Mouse (Mus musculus) large intestine, adult 2 months (tissue): ENCODE results near the gene Gpx7. TPM values are rescaled to one million over a fixed set of nuclear protein-coding genes. Genes with fewer than 3 reads are reported as not detected.

Source experiments
- DNase-seq: peaks from one replicate; pipeline ENCODE4 v3.0.0-alpha.2; 2012; ENCODE audit warnings: low read depth, low spot score
- WGBS: fragments of 180-500 bp; shearing (Covaris S2); methylation state at CpG from one replicate; pipeline ENCODE4 v1.1.7; 2018; 5-methylcytosine and 5-hydroxymethylcytosine counted together
- polyA plus RNA-seq: library from polyadenylated mRNA; depleted of rRNA; stranded (reverse); fragments of >200 nt; gene quantifications from 2 replicates; pipeline ENCODE4 v1.2.3, GENCODE M21; 2012

The Gpx7 gene
- polyA plus RNA-seq, 1 experiment, result 9.0 TPM

- DNase-seq, result no peak
Observed at GRCm38 (mm10) chr4:108394236-108394635, 12.5 kb downstream of the Gpx7 start.

GRCm38 (mm10) chr4:108392558-108392957 lies 14.2 kb downstream of the Gpx7 start:
- WGBS, result 47% methylated on average over 2 of the region's 2 CpGs
- no peak for DNase-seq

- DNase-seq, result no peak
- 29% methylated on average over 5 of the region's 5 CpGs for WGBS
Observed at GRCm38 (mm10) chr4:108391124-108391523, 15.6 kb downstream of the Gpx7 start.

GRCm38 (mm10) chr4:108388741-108389140 lies 18.0 kb downstream of the Gpx7 start:
- no peak for DNase-seq
- WGBS, result 87% methylated on average over 3 of the region's 3 CpGs

GRCm38 (mm10) chr4:108387681-108388253 lies 19.0 kb downstream of the Gpx7 start:
- DNase-seq, result no peak
- 2% methylated on average over 18 of the region's 18 CpGs for WGBS

GRCm38 (mm10) chr4:108387106-108387505 lies 19.7 kb downstream of the Gpx7 start:
- 19% methylated on average over 4 of the region's 4 CpGs for WGBS
- no peak for DNase-seq

- WGBS, result 15% methylated on average over 1 of the region's 1 CpGs
Observed at GRCm38 (mm10) chr4:108386087-108386486, 20.7 kb downstream of the Gpx7 start.

GRCm38 (mm10) chr4:108383183-108383714 lies 23.5 kb downstream of the Gpx7 start, which contains the start of gene Shisal2a:
Gene Shisal2a, minus strand, starts transcription at chr4:108383349.
- no peak for DNase-seq
- WGBS, result 5% methylated on average over 54 of the region's 55 CpGs

More at GRCm38 (mm10) chr4:108386087-108386486, 20.7 kb downstream of the Gpx7 start:
- DNase-seq, result no peak

- no peak for DNase-seq
- WGBS, result 34% methylated on average over 1 of the region's 1 CpGs
Observed at GRCm38 (mm10) chr4:108380146-108380545, 26.6 kb downstream of the Gpx7 start.

- 91% methylated on average over 3 of the region's 3 CpGs for WGBS
Observed at GRCm38 (mm10) chr4:108379476-108379875, 27.3 kb downstream of the Gpx7 start.

GRCm38 (mm10) chr4:108372166-108372565 lies 34.6 kb downstream of the Gpx7 start:
- no peak for DNase-seq
- 81% methylated on average over 3 of the region's 3 CpGs for WGBS

More at GRCm38 (mm10) chr4:108379476-108379875, 27.3 kb downstream of the Gpx7 start:
- DNase-seq, result no peak

GRCm38 (mm10) chr4:108371421-108371820 lies 35.3 kb downstream of the Gpx7 start:
- DNase-seq, result no peak
- 87% methylated on average over 3 of the region's 3 CpGs for WGBS

- WGBS, result 27% methylated on average over 4 of the region's 4 CpGs
- no peak for DNase-seq
Observed at GRCm38 (mm10) chr4:108370409-108370808, 36.4 kb downstream of the Gpx7 start.

- no peak for DNase-seq
- 36% methylated on average over 5 of the region's 5 CpGs for WGBS
Observed at GRCm38 (mm10) chr4:108369254-108369653, 37.5 kb downstream of the Gpx7 start.

GRCm38 (mm10) chr4:108364111-108364476 lies 42.7 kb downstream of the Gpx7 start:
- 76% methylated on average over 5 of the region's 5 CpGs for WGBS
- no peak for DNase-seq

- no peak for DNase-seq
- 58% methylated on average over 7 of the region's 7 CpGs for WGBS
Observed at GRCm38 (mm10) chr4:108363355-108364110, 43.2 kb downstream of the Gpx7 start.

- 15% methylated on average over 18 of the region's 18 CpGs for WGBS
- DNase-seq, result peak; percentile 29
Observed at GRCm38 (mm10) chr4:108362321-108363261, 44.2 kb downstream of the Gpx7 start.

- DNase-seq, result no peak
- 49% methylated on average over 28 of the region's 28 CpGs for WGBS
Observed at GRCm38 (mm10) chr4:108360136-108361055, 46.4 kb downstream of the Gpx7 start.

- 66% methylated on average over 4 of the region's 4 CpGs for WGBS
- DNase-seq, result no peak
Observed at GRCm38 (mm10) chr4:108358498-108358897, 48.3 kb downstream of the Gpx7 start.
